Mouse (Mus musculus) hindbrain, embryonic 14.5 days (tissue): Measurements from ENCODE around the gene Ppp1r13b. TPM values are rescaled to one million over a fixed set of nuclear protein-coding genes. Genes with fewer than 3 reads are reported as not detected.

Experiments used
- ATAC-seq: fragments of 200-750 bp; cut with Nextera tagmentation; 2 replicates; pipeline ENCODE4 v1.8.0; 2017; ENCODE audit warnings: moderate number of reproducible peaks, mild to moderate bottlenecking, moderate TSS enrichment, moderate library complexity; ENCODE audit not compliant: low FRiP score
- DNase-seq: peaks from one replicate; pipeline ENCODE4 v3.0.0-alpha.2; 2015; ENCODE audit warnings: low spot score
- H3K27ac ChIP-seq: fragments of 300-500 bp; sonication (generic); 2 replicates; pipeline ENCODE4 v1.5.1; 2014; ENCODE audit warnings: mild to moderate bottlenecking, moderate library complexity
- H3K27me3 ChIP-seq: fragments of 300-500 bp; sonication (generic); 2 replicates; pipeline ENCODE4 v1.6.1; 2014; ENCODE audit warnings: mild to moderate bottlenecking, low read length, mixed read lengths; ENCODE audit not compliant: control insufficient read depth, insufficient read depth
- H3K36me3 ChIP-seq: fragments of 300-500 bp; sonication (generic); replicated peaks from 2 replicates; pipeline ENCODE4 v1.6.1; 2014; ENCODE audit not compliant: control insufficient read depth, insufficient read depth
- H3K4me1 ChIP-seq: fragments of 300-500 bp; sonication (generic); replicated peaks from 2 replicates; pipeline ENCODE4 v1.6.1; 2014; ENCODE audit warnings: antibody characterized with exemption, low read length, mixed read lengths; ENCODE audit not compliant: control insufficient read depth, insufficient read depth
- H3K4me2 ChIP-seq: fragments of 300-500 bp; sonication (generic); replicated peaks from 2 replicates; pipeline ENCODE4 v1.6.1; 2014; ENCODE audit warnings: mild to moderate bottlenecking, moderate library complexity
- H3K4me3 ChIP-seq: fragments of 300-500 bp; sonication (generic); replicated peaks from 2 replicates; pipeline ENCODE4 v1.5.1; 2014; ENCODE audit warnings: mild to moderate bottlenecking, low read length
- H3K9ac ChIP-seq: fragments of 300-500 bp; sonication (generic); 2 replicates; pipeline ENCODE4 v1.6.1; 2014
- H3K9me3 ChIP-seq: fragments of 300-500 bp; sonication (generic); 2 replicates; pipeline ENCODE4 v1.6.1; 2016; ENCODE audit warnings: low read length; ENCODE audit not compliant: control insufficient read depth
- WGBS: fragments of 180-500 bp; shearing (Covaris S2); extraction: QIAGEN DNeasy Blood & Tissue Kit; methylation state at CpG from one replicate; pipeline ENCODE4 v1.1.7; 2014; 5-methylcytosine and 5-hydroxymethylcytosine counted together
- polyA plus RNA-seq: library from polyadenylated mRNA; unstranded; fragments of >200 nt; fragmentation: Nextera tagmentation; extraction: Ambion mirVana; gene quantifications from 2 replicates; pipeline ENCODE4 v1.2.1, GENCODE M21; 2014

Ppp1r13b gene
- polyA plus RNA-seq, 1 experiment from 2014 or later, result 38.0 TPM

- WGBS, result 73% methylated on average over 11 of the region's 11 CpGs
- no peak for ATAC-seq
- Histone ChIP-seq H3K4me1 (peaks cover 12% of the 10 kb centered on the region), H3K9ac (peak overlapping the region; percentile 86; the same call in 1 of the 2 replicates), H3K4me3 (peak overlapping the region; percentile 86; the same call in 1 of the 2 replicates), H3K4me2 (peak overlapping the region; percentile 90), H3K27ac (no peak overlapping the region), H3K9me3 (no peaks in the 10 kb centered on the region), H3K36me3 (no peaks in the 10 kb centered on the region), H3K27me3 (0 out of 2 replicates have a peak, but pooled peaks cover 13% of the 10 kb centered on the region)
- DNase-seq, result no peak
Measured at GRCm38 (mm10) chr12:111908997-111909550, 1.2 kb upstream of the Ppp1r13b start.

GRCm38 (mm10) chr12:111907421-111907891, 454 bp downstream of the Ppp1r13b start:
- Histone ChIP-seq H3K4me3 (peak overlapping the region; percentile 86), H3K36me3 (no peaks in the 10 kb centered on the region), H3K9ac (peak overlapping the region; percentile 90), H3K4me2 (peak overlapping the region; percentile 90), H3K27me3 (0 out of 2 replicates have a peak, but pooled peaks cover 13% of the 10 kb centered on the region), H3K9me3 (no peaks in the 10 kb centered on the region), H3K4me1 (peaks cover 12% of the 10 kb centered on the region), H3K27ac (peak overlapping the region; percentile 96)
- peak; percentile 44 for DNase-seq
- ATAC-seq, result peak; percentile 67
- WGBS, result 0% methylated on average over 42 of the region's 63 CpGs

GRCm38 (mm10) chr12:111906309-111906875, 1.5 kb downstream of the Ppp1r13b start:
- H3K27ac ChIP-seq, result no peak overlapping the region

GRCm38 (mm10) chr12:111902488-111902887, 5.4 kb downstream of the Ppp1r13b start:
- H3K27ac ChIP-seq, result no peak overlapping the region
- ATAC-seq (no peak), DNase-seq (no peak)
- no peaks in the 10 kb centered on the region for H3K36me3 ChIP-seq
- no peak overlapping the region for H3K9ac ChIP-seq
- no peak overlapping the region for H3K4me2 ChIP-seq
- 85% methylated on average over 7 of the region's 7 CpGs for WGBS
- H3K4me3 ChIP-seq, result no peak overlapping the region
- H3K4me1 ChIP-seq, result peaks cover 11% of the 10 kb centered on the region
- H3K27me3 ChIP-seq, result 0 out of 2 replicates have a peak, but pooled peaks cover 6% of the 10 kb centered on the region
- no peaks in the 10 kb centered on the region for H3K9me3 ChIP-seq

More at GRCm38 (mm10) chr12:111906309-111906875, 1.5 kb downstream of the Ppp1r13b start:
- H3K27me3 ChIP-seq, result 0 out of 2 replicates have a peak, but pooled peaks cover 13% of the 10 kb centered on the region
- peak overlapping the region; percentile 90 for H3K9ac ChIP-seq
- no peaks in the 10 kb centered on the region for H3K36me3 ChIP-seq
- H3K9me3 ChIP-seq, result no peaks in the 10 kb centered on the region
- peak overlapping the region; percentile 90 for H3K4me2 ChIP-seq
- DNase-seq (no peak), ATAC-seq (no peak)
- peak overlapping the region; percentile 86 for H3K4me3 ChIP-seq
- peaks cover 16% of the 10 kb centered on the region for H3K4me1 ChIP-seq
- WGBS, result 61% methylated on average over 5 of the region's 5 CpGs

- no peaks in the 10 kb centered on the region for H3K36me3 ChIP-seq
- ATAC-seq (no peak; the same call in 1 of the 2 replicates), DNase-seq (no peak)
- H3K9me3 ChIP-seq, result no peaks in the 10 kb centered on the region
- no peak overlapping the region for H3K4me2 ChIP-seq
- WGBS, result 53% methylated on average over 12 of the region's 12 CpGs
- peak overlapping the region; percentile 26; the same call in 1 of the 2 replicates for H3K27ac ChIP-seq
- H3K27me3 ChIP-seq, result 0 out of 2 replicates have a peak, but pooled peaks cover 6% of the 10 kb centered on the region
- no peak overlapping the region for H3K4me3 ChIP-seq
- H3K4me1 ChIP-seq, result peaks cover 7% of the 10 kb centered on the region
- H3K9ac ChIP-seq, result no peak overlapping the region
Measured at GRCm38 (mm10) chr12:111901105-111901875, 6.6 kb downstream of the Ppp1r13b start.

GRCm38 (mm10) chr12:111899646-111900045, 8.3 kb downstream of the Ppp1r13b start:
- Histone ChIP-seq H3K4me2 (no peak overlapping the region), H3K9ac (no peak overlapping the region), H3K9me3 (no peaks in the 10 kb centered on the region), H3K4me3 (no peak overlapping the region), H3K27ac (no peak overlapping the region), H3K36me3 (no peaks in the 10 kb centered on the region), H3K27me3 (no peaks in the 10 kb centered on the region), H3K4me1 (0 out of 2 replicates have a peak, but pooled peaks cover 4% of the 10 kb centered on the region)
- DNase-seq, result no peak
- 81% methylated on average over 5 of the region's 5 CpGs for WGBS
- no peak for ATAC-seq

GRCm38 (mm10) chr12:111898686-111899085, 9.2 kb downstream of the Ppp1r13b start:
- ATAC-seq (no peak), DNase-seq (no peak)
- Histone ChIP-seq H3K9ac (no peak overlapping the region), H3K27ac (no peak overlapping the region), H3K27me3 (no peaks in the 10 kb centered on the region), H3K4me3 (no peak overlapping the region), H3K4me2 (no peak overlapping the region), H3K36me3 (no peaks in the 10 kb centered on the region), H3K9me3 (no peaks in the 10 kb centered on the region), H3K4me1 (0 out of 2 replicates have a peak, but pooled peaks cover 4% of the 10 kb centered on the region)
- 79% methylated on average over 9 of the region's 9 CpGs for WGBS

- no peak overlapping the region for H3K9ac ChIP-seq
- WGBS, result 64% methylated on average over 7 of the region's 7 CpGs
- no peaks in the 10 kb centered on the region for H3K36me3 ChIP-seq
- DNase-seq, result no peak
- no peaks in the 10 kb centered on the region for H3K27me3 ChIP-seq
- no peak overlapping the region for H3K4me3 ChIP-seq
- peaks cover 4% of the 10 kb centered on the region; the same call in 1 of the 2 replicates for H3K4me1 ChIP-seq
- H3K4me2 ChIP-seq, result no peak overlapping the region
- ATAC-seq, result no peak
- H3K27ac ChIP-seq, result no peak overlapping the region
- no peaks in the 10 kb centered on the region for H3K9me3 ChIP-seq
Measured at GRCm38 (mm10) chr12:111896908-111897661, 10.8 kb downstream of the Ppp1r13b start.
